Mouse (Mus musculus): ENCODE measurements at regions not wholly inside any gene's neighbourhood (a gene's known extent, or its start where the extent isn't known, plus 50 kb on each side); places are given as distances from the start of the nearest gene placed in this dataset.

DNA sequence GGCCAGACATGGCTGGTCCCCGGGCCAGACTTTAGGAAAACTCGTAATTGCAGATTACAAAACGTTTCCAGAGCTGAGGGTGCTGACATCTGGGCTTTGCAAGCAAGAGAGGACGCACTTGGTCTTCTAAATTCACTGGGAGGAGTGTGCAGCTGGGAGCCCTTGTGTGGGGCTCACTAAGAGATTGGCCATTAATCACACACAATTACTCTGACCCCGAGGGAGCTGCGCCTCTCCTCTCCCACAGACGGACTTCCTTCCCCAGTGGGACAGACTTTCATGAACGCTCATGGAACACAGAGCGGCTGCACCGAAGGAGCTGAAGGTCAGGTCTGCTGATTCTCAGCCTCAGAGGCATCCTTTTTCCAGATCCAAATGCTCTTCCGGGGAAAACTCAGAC lies 407.2 kb downstream of the Med13l start:
- DNase-seq (ENCODE audit: low read depth, low spot score), result no peak

DNA sequence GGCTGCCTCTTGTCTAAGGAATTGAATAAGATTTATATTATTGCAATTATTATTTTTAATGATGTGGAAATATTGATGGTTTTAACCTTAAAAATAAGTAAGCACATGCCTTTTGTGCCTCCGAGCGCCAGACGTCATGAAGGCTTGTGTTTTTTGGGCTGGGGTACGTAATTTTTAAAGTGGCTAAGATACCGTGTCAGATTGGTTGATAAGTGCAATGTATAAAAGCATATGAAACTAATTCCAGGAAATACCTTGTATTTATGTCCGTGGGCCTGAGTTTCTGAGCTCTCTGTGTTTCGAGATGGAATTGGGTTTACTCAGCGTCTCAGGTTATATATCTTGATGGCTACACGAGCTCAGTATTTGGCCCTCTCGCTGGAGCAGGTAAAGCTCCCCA lies 414.7 kb downstream of the Med13l start:
- DNase-seq (ENCODE audit: low read depth, low spot score), result no peak

- no peak for DNase-seq (ENCODE audit: low read depth, low spot score)
Observed at GRCm38 (mm10) chr5:118978921-118979630, 418.6 kb downstream of the Med13l start.

DNA sequence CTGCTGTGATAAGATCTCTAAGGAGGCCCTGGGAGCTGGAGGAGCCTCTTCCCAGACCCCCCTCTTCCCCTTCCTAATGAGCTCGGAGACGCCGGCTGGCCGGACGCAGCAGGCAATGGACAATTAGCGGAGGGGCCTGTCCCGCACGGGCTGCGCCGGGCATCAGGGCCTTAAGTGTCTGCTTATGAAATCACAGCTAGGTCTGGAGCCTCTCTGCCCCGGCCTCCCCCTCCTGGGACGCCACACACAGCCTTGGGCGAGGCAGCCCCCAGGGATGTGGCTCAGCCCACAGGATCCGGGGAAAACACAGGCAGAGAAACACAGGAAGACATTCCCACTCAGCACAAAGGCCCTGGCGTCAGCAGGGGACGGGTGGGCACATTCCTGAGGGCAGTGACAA lies 420.6 kb downstream of the Med13l start:
- DNase-seq (ENCODE audit: low read depth, low spot score), result no peak

- DNase-seq (ENCODE audit: low read depth, low spot score), result no peak
Observed at GRCm38 (mm10) chr5:118984251-118984650, 423.8 kb downstream of the Med13l start.

GRCm38 (mm10) chr5:118984797-118985408 lies 424.4 kb downstream of the Med13l start:
- DNase-seq (ENCODE audit: low read depth, low spot score), result no peak

DNA sequence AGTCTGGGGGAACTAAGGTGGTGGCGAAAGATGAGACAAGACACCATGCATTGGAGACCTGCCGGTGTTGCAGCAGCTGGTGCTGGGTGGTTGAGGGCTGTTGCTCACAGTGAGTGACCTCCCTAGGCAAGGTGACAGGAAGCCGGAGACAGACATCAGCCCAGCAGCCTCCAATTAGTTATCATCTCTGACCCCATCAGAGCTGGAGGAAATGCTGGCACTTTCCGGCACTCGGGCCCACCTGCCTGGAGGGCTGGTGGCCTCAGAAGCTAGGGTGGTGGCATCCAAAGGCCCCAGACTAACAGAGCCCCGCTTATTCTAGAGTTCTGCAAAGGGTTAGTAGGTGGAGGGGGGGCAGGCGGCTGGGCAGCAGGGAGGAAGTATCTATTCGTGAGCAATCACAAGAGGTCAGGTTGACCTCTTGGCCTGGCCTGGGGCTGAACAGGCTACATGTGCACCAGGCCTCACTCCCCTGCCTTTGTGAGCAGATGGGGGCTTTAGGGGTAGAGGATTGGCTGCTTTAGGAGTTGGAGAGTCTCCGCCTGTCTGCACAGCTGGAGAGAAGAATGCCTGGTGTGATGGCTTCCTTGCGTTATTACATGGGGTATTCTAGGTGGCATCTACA lies 427.0 kb downstream of the Med13l start:
- DNase-seq (ENCODE audit: low read depth, low spot score), result no peak

DNA sequence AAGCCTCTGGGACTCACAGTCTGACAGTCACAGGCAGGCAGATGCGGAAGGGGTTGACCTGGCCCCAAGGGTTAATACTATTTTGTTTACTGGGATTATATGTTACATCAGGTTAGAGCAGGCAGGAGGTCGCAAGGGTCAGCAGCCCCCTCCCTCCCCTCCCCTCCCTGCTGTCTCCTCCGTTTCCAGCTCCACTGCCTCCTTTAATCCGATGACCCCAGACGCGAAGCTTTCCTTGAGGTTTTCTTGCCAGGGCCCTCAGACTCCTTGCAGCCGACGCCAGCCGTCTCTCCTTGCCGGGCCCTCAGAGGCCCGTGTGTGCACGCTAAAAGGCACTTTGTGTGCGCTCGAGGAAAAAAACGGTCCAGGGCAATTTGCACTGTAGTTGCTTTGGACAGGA lies 438.6 kb downstream of the Med13l start:
- no peak for DNase-seq (ENCODE audit: low read depth, low spot score)

DNA sequence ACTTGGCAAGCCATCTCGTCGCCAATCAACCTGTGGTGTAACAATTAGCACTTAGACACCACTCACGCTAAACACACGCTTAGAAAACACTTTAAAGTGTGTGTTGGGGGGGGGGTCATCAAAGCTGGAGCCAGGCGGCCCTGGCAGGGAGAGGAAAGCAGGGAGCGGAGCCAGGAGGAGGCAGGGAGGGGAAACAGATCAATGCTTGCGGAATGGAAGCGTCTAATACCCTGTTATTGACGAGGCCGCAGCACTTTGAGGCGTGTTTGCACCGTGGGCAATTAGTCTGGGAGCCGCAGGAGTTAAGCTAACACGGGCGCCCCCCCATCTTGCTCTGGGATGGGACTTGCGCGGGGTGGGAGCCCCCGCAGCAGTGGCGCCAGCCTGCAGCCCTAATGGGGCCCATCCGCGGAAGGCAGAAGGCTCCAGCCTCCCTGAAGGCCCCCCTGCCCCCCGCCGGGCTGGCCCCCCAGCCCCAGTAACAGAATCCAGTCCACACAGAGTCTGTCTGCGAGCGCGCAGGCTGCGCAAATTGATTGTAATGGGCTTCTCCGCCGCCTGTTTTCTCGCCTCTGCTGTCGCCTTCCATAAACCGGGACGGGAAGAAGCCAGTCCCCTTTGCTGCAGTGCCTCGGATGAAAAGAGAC lies 445.5 kb downstream of the Med13l start:
- no peak for DNase-seq (ENCODE audit: low read depth, low spot score)

DNA sequence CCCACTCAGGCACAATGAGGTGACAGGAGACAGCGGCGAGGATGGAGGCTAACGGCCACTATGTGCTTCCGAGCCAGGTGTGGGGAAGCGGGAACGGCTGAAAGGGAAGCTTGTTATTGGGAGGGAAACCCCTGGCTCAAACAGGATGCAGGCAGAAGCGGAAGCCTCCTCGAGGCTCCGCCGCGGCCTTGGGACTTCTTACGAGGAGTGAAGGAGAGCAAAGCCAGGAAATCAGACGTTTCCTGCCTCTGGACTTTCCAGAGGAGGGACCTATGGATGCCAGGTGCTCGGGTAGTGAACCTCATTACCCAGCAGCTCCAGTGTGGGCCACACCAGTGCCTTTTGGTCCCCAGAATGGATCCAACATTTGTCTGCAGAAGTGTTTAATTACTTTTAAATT lies 449.6 kb downstream of the Med13l start:
- no peak for DNase-seq (ENCODE audit: low read depth, low spot score)

DNA sequence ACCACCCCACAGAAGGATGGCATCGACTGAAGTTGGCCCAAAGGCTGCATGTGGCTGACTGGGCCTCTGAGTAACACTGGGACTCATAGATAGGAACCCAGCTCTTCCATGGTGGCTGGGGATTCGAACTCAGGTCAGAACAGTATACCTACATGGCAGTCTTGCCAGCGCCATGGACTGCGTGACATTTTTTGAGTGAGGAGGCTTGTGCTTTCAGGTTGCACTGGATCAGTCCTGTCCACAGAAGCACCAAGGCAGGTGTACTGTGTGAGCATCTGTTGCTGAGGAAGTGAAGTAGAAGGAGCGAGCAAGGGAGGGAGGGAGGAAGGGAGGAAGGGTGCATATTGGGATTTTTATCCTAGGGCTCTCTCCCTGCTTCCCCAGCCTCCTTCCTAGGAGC lies 454.7 kb downstream of the Med13l start:
- DNase-seq (ENCODE audit: low read depth, low spot score), result no peak

GRCm38 (mm10) chr5:119015606-119016255 lies 455.3 kb downstream of the Med13l start:
- no peak for DNase-seq (ENCODE audit: low read depth, low spot score)

DNA sequence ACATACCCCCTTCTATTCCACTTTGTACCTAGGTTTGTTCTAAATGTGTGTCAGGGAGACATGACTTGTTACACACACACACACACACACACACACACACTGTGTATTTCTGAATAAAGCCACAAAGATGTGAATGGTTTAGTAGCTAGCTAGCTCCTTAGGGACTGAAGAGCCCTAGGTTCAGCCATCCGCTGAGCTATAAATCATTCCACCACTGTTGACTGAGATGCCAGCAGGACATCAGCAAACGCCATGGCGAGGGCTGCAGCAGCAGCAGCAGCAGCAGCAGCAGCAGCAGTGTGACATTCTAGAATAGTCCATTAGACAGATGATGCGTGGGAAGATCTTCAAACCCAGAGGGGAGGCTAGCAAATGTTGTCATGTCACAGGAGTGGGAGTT lies 455.9 kb downstream of the Med13l start:
- DNase-seq (ENCODE audit: low read depth, low spot score), result no peak

DNA sequence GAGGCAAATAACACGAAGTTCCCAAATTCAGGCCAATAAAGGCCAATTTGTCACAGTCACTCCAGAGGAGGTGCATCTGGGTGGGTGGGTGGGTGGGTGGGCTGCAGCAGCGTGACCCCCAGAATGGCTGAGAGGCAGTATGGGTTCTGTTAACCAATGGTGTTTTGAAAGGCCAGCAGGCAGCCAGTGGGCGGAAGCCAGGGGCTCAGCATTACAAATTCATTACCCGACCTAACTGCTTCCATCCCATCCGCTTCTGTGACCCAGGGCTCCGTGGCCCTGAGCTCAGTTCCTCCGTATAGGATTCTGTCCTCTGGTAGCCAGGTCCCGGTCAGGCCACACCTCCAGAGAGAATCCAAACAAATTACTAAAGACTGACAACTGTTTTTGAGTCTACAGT lies 463.5 kb downstream of the Med13l start:
- no peak for DNase-seq (ENCODE audit: low read depth, low spot score)

GRCm38 (mm10) chr5:119032051-119032450 lies 471.6 kb downstream of the Med13l start:
- DNase-seq (ENCODE audit: low read depth, low spot score), result no peak

DNA sequence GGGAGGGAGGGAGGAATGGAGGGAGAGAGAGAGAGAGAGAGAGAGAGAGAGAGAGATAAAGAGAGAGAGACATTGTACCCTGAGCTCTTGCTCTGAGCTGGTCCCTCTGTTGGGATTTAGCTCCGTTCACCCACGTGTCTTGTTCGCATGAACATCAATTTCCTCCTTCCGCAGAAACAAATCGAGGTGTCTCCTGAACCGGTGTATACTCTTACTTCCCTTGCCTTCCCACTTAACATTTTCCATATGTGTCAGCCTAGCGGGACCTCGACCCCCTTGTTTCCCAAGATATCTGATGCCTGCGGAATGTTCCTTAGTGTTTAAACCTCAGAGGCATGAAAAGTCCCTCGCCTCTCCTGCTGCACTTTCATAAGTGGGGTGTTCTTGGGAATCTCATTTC lies 484.1 kb downstream of the Med13l start:
- no peak for DNase-seq (ENCODE audit: low read depth, low spot score)

GRCm38 (mm10) chr5:119047581-119047980 lies 487.1 kb downstream of the Med13l start:
- no peak for DNase-seq (ENCODE audit: low read depth, low spot score)

GRCm38 (mm10) chr5:119052354-119052996 lies 492.0 kb downstream of the Med13l start:
- DNase-seq (ENCODE audit: low read depth, low spot score), result no peak

DNA sequence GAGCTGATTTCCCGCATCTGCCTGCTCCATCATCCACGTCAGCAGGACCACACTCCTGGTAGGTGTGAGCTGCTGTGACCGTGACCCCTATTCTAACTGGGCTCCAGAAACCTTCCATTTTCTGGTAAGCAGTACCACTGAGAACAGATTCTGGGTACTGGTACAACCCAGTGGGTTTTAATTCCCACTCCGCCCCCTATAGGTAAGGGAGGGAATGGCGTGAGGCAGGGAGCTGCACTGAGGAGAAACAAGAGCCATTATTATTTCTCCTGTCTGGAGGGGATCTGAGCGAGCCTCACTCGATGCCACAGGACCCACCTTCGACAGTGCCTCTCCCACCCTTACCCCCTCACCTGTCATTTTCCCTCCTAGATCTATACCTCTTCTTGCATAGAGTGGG lies 493.3 kb downstream of the Med13l start:
- no peak for DNase-seq (ENCODE audit: low read depth, low spot score)

DNA sequence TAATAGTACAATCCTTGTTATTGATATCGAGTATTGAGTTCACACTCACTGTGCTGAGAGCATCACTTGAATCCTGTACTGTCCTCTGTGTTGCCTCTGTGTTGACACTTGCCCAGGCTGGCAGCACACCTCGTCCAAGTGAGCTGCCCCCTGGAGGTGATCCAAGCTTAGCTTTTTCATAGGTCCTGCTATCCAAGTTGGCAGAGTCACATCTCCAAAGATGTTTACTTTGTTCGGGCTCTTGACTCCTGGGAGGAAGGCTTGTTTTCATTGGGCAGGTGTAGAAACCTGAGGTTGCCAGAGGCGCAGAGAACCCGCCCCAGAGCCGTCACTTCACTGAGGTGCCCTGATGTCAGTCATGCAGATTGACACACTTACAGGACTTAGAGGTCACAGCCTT lies 493.9 kb downstream of the Med13l start:
- DNase-seq (ENCODE audit: low read depth, low spot score), result no peak

DNA sequence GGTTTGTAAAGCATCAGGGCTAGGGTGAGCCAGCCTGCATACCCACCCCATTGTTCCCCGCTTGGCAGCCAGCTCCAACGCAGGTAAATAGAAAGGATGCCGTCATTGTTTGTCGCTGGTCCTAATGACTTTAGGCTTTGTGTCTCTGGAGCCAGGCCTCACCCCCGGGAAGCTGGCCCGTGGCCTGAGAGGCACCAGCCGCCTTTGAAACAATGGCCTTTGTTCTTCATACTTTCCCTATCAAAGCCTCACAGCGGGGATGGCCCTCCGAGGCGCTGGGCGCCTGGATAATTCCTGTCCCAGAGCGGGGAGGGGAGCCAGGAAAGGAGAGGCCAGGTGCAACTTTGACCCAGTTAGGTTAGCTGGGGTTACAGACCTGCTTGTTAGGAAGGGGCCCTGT lies 495.0 kb downstream of the Med13l start:
- no peak for DNase-seq (ENCODE audit: low read depth, low spot score)

DNA sequence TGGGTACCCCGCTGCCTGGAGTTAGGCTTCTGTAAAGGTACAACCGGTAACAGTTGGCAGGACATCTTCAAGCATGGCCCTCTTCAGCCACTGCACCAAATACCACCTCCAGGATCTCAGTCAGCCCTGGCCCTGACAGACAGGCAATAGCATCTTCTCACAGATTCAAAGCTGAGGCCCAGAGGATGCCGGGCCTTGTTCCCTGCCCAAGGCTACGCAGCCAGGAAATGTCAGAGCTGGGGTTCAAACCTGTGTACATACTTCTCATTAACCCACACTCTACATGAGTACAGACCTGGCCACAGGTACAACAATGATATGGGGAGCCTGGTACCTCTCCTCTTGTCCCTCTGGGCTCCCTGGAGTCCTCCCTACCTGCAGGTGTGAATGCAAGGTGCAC lies 497.3 kb downstream of the Med13l start:
- DNase-seq (ENCODE audit: low read depth, low spot score), result no peak

All from A20 (cell line).